Mouse (Mus musculus) intestine, postnatal 0 days (tissue): ENCODE data around the gene Odf3l2. TPM values are rescaled to one million over a fixed set of nuclear protein-coding genes. Genes with fewer than 3 reads are reported as not detected.

Source experiments
- ATAC-seq: fragments of 200-750 bp; cut with Nextera tagmentation; 2 replicates; pipeline ENCODE4 v1.8.0; 2017; ENCODE audit warnings: mild to moderate bottlenecking, moderate TSS enrichment, moderate library complexity
- H3K27ac ChIP-seq: fragments of 300-500 bp; sonication (generic); 2 replicates; pipeline ENCODE4 v1.5.1; 2014; ENCODE audit warnings: mild to moderate bottlenecking, low read depth, low read length, moderate library complexity
- H3K27me3 ChIP-seq: fragments of 300-500 bp; sonication (generic); replicated peaks from 2 replicates; pipeline ENCODE4 v1.6.1; 2014; ENCODE audit warnings: low read length, mixed read lengths; ENCODE audit not compliant: control insufficient read depth, insufficient read depth
- H3K36me3 ChIP-seq: fragments of 300-500 bp; sonication (generic); 2 replicates; pipeline ENCODE4 v1.6.1; 2014; ENCODE audit warnings: mild to moderate bottlenecking, moderate library complexity; ENCODE audit not compliant: control insufficient read depth, insufficient read depth
- H3K4me1 ChIP-seq: fragments of 300-500 bp; sonication (generic); replicated peaks from 2 replicates; pipeline ENCODE4 v1.6.1; 2014; ENCODE audit warnings: antibody characterized with exemption, low read length, mixed read lengths; ENCODE audit not compliant: control insufficient read depth, insufficient read depth
- H3K4me2 ChIP-seq: fragments of 300-500 bp; sonication (generic); replicated peaks from 2 replicates; pipeline ENCODE4 v1.6.1; 2014; ENCODE audit warnings: low read depth, mild to moderate bottlenecking, moderate library complexity
- H3K4me3 ChIP-seq: fragments of 300-500 bp; sonication (generic); 2 replicates; pipeline ENCODE4 v1.5.1; 2014; ENCODE audit warnings: low read depth, low read length
- H3K9ac ChIP-seq: fragments of 300-500 bp; sonication (generic); 2 replicates; pipeline ENCODE4 v1.6.1; 2014; ENCODE audit warnings: mild to moderate bottlenecking, low read depth, low read length
- H3K9me3 ChIP-seq: fragments of 300-500 bp; sonication (generic); 2 replicates; pipeline ENCODE4 v1.6.1; 2016; ENCODE audit warnings: mixed run types; ENCODE audit not compliant: control insufficient read depth
- CTCF ChIP-seq: sonication (generic); IDR thresholded peaks from 2 replicates; pipeline ENCODE4 v1.5.1; 2016; ENCODE audit warnings: low read depth, mild to moderate bottlenecking, control low read depth, antibody characterized with exemption, moderate library complexity
- WGBS: fragments of 180-500 bp; shearing (Covaris S2); extraction: QIAGEN DNeasy Blood & Tissue Kit; methylation state at CpG from one replicate; pipeline ENCODE4 v1.1.7; 2014; 5-methylcytosine and 5-hydroxymethylcytosine counted together
- polyA plus RNA-seq: library from polyadenylated mRNA; unstranded; fragments of >200 nt; fragmentation: Nextera tagmentation; extraction: Ambion mirVana; gene quantifications from 2 replicates; pipeline ENCODE4 v1.2.1, GENCODE M21; 2015

Gene Odf3l2
- polyA plus RNA-seq, 1 experiment from 2014 or later: not detected

GRCm38 (mm10) chr10:79660298-79660697, 14.8 kb upstream of the Odf3l2 start:
- no peak for ATAC-seq
- Histone ChIP-seq H3K4me3 (no peak overlapping the region), H3K36me3 (no peaks in the 10 kb centered on the region), H3K27ac (no peak overlapping the region), H3K4me2 (no peak overlapping the region), H3K27me3 (no peaks in the 10 kb centered on the region), H3K9me3 (no peaks in the 10 kb centered on the region), H3K9ac (no peak overlapping the region), H3K4me1 (no peaks in the 10 kb centered on the region)
- peak; percentile 62 for TF ChIP-seq CTCF
- 82% methylated on average over 2 of the region's 2 CpGs for WGBS

GRCm38 (mm10) chr10:79658829-79659228, 13.3 kb upstream of the Odf3l2 start:
- H3K36me3 ChIP-seq: no peaks in the 10 kb centered on the region
- no peak for ATAC-seq
- H3K27ac ChIP-seq: no peak overlapping the region
- no peaks in the 10 kb centered on the region for H3K4me1 ChIP-seq
- H3K4me3 ChIP-seq: no peak overlapping the region
- no peaks in the 10 kb centered on the region for H3K27me3 ChIP-seq
- H3K9me3 ChIP-seq: no peaks in the 10 kb centered on the region
- H3K4me2 ChIP-seq: no peak overlapping the region
- 18% methylated on average over 4 of the region's 4 CpGs for WGBS
- no peak overlapping the region for H3K9ac ChIP-seq
- TF ChIP-seq CTCF: peak; percentile 64

GRCm38 (mm10) chr10:79654946-79655395, 9.4 kb upstream of the Odf3l2 start:
- no peak overlapping the region for H3K4me2 ChIP-seq
- no peak for ATAC-seq
- H3K36me3 ChIP-seq: no peaks in the 10 kb centered on the region
- H3K27me3 ChIP-seq: no peaks in the 10 kb centered on the region
- no peak overlapping the region for H3K4me3 ChIP-seq
- no peaks in the 10 kb centered on the region for H3K4me1 ChIP-seq
- 13% methylated on average over 1 of the region's 1 CpGs for WGBS
- no peaks in the 10 kb centered on the region for H3K9me3 ChIP-seq
- H3K27ac ChIP-seq: no peak overlapping the region
- no peak for TF ChIP-seq CTCF
- no peak overlapping the region for H3K9ac ChIP-seq

- Histone ChIP-seq H3K4me1 (no peaks in the 10 kb centered on the region), H3K4me3 (no peak overlapping the region), H3K9ac (no peak overlapping the region), H3K36me3 (no peaks in the 10 kb centered on the region), H3K27ac (no peak overlapping the region), H3K9me3 (no peaks in the 10 kb centered on the region), H3K4me2 (no peak overlapping the region), H3K27me3 (no peaks in the 10 kb centered on the region)
- ATAC-seq: no peak
- TF ChIP-seq CTCF: no peak
- WGBS: 81% methylated on average over 7 of the region's 7 CpGs
Measured at GRCm38 (mm10) chr10:79652789-79653188, 7.3 kb upstream of the Odf3l2 start.

GRCm38 (mm10) chr10:79649070-79649751, 3.7 kb upstream of the Odf3l2 start:
- no peak overlapping the region for H3K27ac ChIP-seq
- H3K9ac ChIP-seq: no peak overlapping the region
- no peaks in the 10 kb centered on the region for H3K9me3 ChIP-seq
- no peaks in the 10 kb centered on the region for H3K4me1 ChIP-seq
- no peak overlapping the region for H3K4me2 ChIP-seq
- H3K27me3 ChIP-seq: no peaks in the 10 kb centered on the region
- no peaks in the 10 kb centered on the region for H3K36me3 ChIP-seq
- H3K4me3 ChIP-seq: no peak overlapping the region
- TF ChIP-seq CTCF: peak; percentile 97
- peak; percentile 60; the same call in 1 of the 2 replicates for ATAC-seq
- 27% methylated on average over 7 of the region's 7 CpGs for WGBS

- no peak overlapping the region for H3K27ac ChIP-seq
- H3K9ac ChIP-seq: no peak overlapping the region
- ATAC-seq: peak; percentile 24; the same call in 1 of the 2 replicates
Measured at GRCm38 (mm10) chr10:79638486-79639204, 6.9 kb downstream of the Odf3l2 start.

More at GRCm38 (mm10) chr10:79638486-79639204, 6.9 kb downstream of the Odf3l2 start:
- H3K9me3 ChIP-seq: no peaks in the 10 kb centered on the region
- H3K4me2 ChIP-seq: peak overlapping the region; percentile 75
- 6% methylated on average over 23 of the region's 23 CpGs for WGBS
- H3K4me3 ChIP-seq: peak overlapping the region; percentile 17; the same call in 1 of the 2 replicates
- no peak for TF ChIP-seq CTCF
- H3K4me1 ChIP-seq: no peaks in the 10 kb centered on the region
- H3K36me3 ChIP-seq: no peaks in the 10 kb centered on the region
- peaks cover 31% of the 10 kb centered on the region for H3K27me3 ChIP-seq
